Mouse (Mus musculus): ENCODE data around the gene 4933402J07Rik.

Gene 4933402J07Rik

GRCm38 (mm10) chr8:87620225-87620624, 56.6 kb downstream of the 4933402J07Rik start:
- in situ Hi-C loops (cut with MboI, MseI): no loop called here

- in situ Hi-C loops (cut with MboI, MseI): no loop called here
Measured at GRCm38 (mm10) chr8:87621181-87621580, 57.5 kb downstream of the 4933402J07Rik start.

DNA sequence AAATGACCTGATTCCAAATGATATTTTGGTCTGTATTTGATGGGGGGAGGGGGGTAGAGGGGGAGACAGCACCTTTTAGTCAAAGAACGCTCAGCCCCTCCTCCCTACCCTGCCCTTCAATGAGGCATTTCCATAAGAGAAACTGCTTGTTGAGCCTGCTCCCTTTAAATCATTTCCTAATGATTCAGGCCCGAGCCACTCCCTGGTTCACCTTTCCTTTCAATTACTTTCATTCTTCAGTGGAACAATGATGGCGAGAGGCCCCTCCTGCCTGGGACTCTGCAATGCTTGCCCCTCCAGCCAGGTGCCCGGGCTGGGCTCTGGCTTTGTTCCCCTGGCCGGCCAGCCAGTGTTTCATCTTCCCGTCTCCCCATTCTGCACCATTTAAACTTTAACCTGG, 66.0 kb downstream of the 4933402J07Rik start:
- in situ Hi-C loops (cut with MboI, MseI): no loop called here

DNA sequence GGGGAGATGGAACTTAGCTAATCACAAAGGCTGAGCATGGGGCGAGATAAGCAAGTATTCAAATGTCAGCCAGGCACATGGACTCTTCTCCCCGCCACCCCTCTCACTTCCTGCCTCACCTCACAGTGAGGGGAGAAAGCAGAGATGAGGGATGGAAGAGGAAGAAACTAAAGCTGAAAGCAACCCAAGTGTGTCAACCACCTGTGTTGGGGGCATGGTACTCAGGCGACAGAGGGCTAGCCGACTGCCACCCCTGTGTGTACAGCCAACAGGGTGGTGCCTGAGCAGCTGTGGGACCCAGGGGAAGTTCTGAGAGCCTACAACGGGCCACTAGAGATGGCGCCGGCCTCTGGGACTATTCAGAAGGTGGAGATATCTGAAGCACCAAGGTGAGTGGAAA, 68.1 kb downstream of the 4933402J07Rik start:
- in situ Hi-C loops (cut with MboI, MseI): no loop called here

- in situ Hi-C loops (cut with MboI, MseI): no loop called here
Measured at GRCm38 (mm10) chr8:87636226-87636742, 72.6 kb downstream of the 4933402J07Rik start.
